Mouse (Mus musculus): ENCODE results near the gene Baiap2. TPM values are rescaled to one million over a fixed set of nuclear protein-coding genes. Genes with fewer than 3 reads are reported as not detected.
A peak's percentile ranks its signal among the peaks of the same experiment; 100 is the strongest.

Gene Baiap2
- polyA plus RNA-seq (2015; fragmentation: Nextera tagmentation; extraction: Ambion mirVana), result 8.1 and 10.1 TPM in 2 replicates

- Histone ChIP-seq H3K4me2 (ENCODE audit: low read depth, low read length) (peak within 1 kb of the TSS; percentile 91), H3K9ac (ENCODE audit: low read depth, low read length) (peak within 1 kb of the TSS; percentile 70), H3K4me1 (ENCODE audit: control insufficient read depth, low read depth, low read length) (peaks cover 34% of the 10 kb centered on the region), H3K9me3 (replicated peaks; ENCODE audit: control insufficient read depth, low read length) (no peaks in the 10 kb centered on the region), H3K27me3 (ENCODE audit: control insufficient read depth, insufficient read depth, low read depth, low read length) (peaks cover 41% of the 10 kb centered on the region), H3K4me3 (ENCODE audit: low read depth, low read length) (peak within 1 kb of the TSS; percentile 70), H3K27ac (ENCODE audit: low read length) (peak within 1 kb of the TSS; percentile 79), H3K36me3 (ENCODE audit: control insufficient read depth, insufficient read depth) (no peaks in the 10 kb centered on the region)
- peak; percentile 90 for ATAC-seq (ENCODE audit: low read depth)
- WGBS (ENCODE audit: insufficient replicate concordance), result under 1% methylated on average over 76 of the region's 79 CpGs
Observed at GRCm38 (mm10) chr11:119942727-119943427, at the start of gene Baiap2. Baiap2 (plus strand) TSS chr11:119942763.

GRCm38 (mm10) chr11:119893667-119894236 is 48.8 kb upstream of the Baiap2 start:
- Histone ChIP-seq H3K4me1 (ENCODE audit: control insufficient read depth, low read depth, low read length) (peaks cover 2% of the 10 kb centered on the region; the same call in 1 of the 2 replicates), H3K9me3 (replicated peaks; ENCODE audit: control insufficient read depth, low read length) (no peaks in the 10 kb centered on the region), H3K27me3 (ENCODE audit: control insufficient read depth, insufficient read depth, low read depth, low read length) (no peaks in the 10 kb centered on the region), H3K27ac (ENCODE audit: low read length) (no peak overlapping the region), H3K9ac (ENCODE audit: low read depth, low read length) (no peak overlapping the region), H3K4me3 (ENCODE audit: low read depth, low read length) (no peak overlapping the region), H3K36me3 (ENCODE audit: control insufficient read depth, insufficient read depth) (peaks cover under 1% of the 10 kb centered on the region; the same call in 1 of the 2 replicates), H3K4me2 (ENCODE audit: low read depth, low read length) (no peak overlapping the region)
- ATAC-seq (ENCODE audit: low read depth), result no peak
- 73% methylated on average over 9 of the region's 10 CpGs for WGBS (ENCODE audit: insufficient replicate concordance)

DNA sequence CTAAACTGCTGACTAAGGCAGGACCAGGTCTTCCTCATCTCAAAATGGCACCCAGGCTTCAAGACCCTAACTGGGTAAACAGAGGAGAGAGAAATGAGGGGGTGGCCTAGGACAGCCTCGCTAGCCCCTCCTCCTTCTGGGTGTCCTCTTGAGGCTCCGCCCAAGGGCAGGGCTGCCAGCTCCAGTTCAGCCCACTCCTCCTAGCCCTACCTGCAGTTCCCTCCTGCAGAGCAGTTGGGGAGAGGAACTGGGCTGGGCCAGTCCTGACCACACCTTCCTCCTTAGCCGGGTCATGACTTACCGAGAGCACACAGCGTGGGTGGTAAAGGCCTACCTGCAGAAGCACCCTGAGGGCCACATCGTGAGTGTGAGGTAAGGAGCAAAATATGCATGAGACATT is 47.9 kb upstream of the Baiap2 start:
- Histone ChIP-seq H3K4me3 (ENCODE audit: low read depth, low read length) (no peak overlapping the region), H3K36me3 (ENCODE audit: control insufficient read depth, insufficient read depth) (no peaks in the 10 kb centered on the region; the same call in 1 of the 2 replicates), H3K4me2 (ENCODE audit: low read depth, low read length) (no peak overlapping the region), H3K4me1 (ENCODE audit: control insufficient read depth, low read depth, low read length) (peaks cover 2% of the 10 kb centered on the region; the same call in 1 of the 2 replicates), H3K27ac (ENCODE audit: low read length) (no peak overlapping the region), H3K9ac (ENCODE audit: low read depth, low read length) (no peak overlapping the region), H3K27me3 (ENCODE audit: control insufficient read depth, insufficient read depth, low read depth, low read length) (no peaks in the 10 kb centered on the region), H3K9me3 (replicated peaks; ENCODE audit: control insufficient read depth, low read length) (no peaks in the 10 kb centered on the region)
- peak; percentile 50 for ATAC-seq (ENCODE audit: low read depth)
- 45% methylated on average over 6 of the region's 6 CpGs for WGBS (ENCODE audit: insufficient replicate concordance)

DNA sequence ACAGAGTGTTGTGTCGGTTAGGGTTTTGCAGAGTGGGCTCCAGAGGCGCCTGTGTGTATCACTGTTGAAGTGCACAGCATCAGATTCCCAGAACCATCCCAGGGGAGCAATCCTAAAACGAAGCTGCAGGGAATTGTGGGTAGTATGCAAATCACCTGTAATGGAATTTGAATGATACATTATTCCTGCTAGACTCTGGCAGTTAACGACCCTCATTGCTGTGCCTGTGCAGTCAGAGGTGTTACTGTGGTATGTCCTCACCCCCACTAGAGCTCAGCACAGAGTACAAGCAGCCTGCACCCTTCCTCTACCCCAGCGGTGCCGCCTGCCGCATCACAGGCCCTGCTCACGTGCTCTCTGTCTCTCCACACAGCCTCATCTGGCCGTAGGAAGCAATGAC is 45.5 kb upstream of the Baiap2 start:
- no peak overlapping the region for H3K9ac ChIP-seq (ENCODE audit: low read depth, low read length)
- WGBS (ENCODE audit: insufficient replicate concordance), result 78% methylated on average over 9 of the region's 9 CpGs
- H3K36me3 ChIP-seq (ENCODE audit: control insufficient read depth, insufficient read depth), result no peaks in the 10 kb centered on the region
- no peaks in the 10 kb centered on the region for H3K9me3 ChIP-seq (replicated peaks; ENCODE audit: control insufficient read depth, low read length)
- no peak for ATAC-seq (ENCODE audit: low read depth)
- no peak overlapping the region for H3K27ac ChIP-seq (ENCODE audit: low read length)
- no peak overlapping the region for H3K4me2 ChIP-seq (ENCODE audit: low read depth, low read length)
- H3K27me3 ChIP-seq (ENCODE audit: control insufficient read depth, insufficient read depth, low read depth, low read length), result no peaks in the 10 kb centered on the region
- no peak overlapping the region for H3K4me3 ChIP-seq (ENCODE audit: low read depth, low read length)
- H3K4me1 ChIP-seq (ENCODE audit: control insufficient read depth, low read depth, low read length), result peaks cover 2% of the 10 kb centered on the region; the same call in 1 of the 2 replicates

DNA sequence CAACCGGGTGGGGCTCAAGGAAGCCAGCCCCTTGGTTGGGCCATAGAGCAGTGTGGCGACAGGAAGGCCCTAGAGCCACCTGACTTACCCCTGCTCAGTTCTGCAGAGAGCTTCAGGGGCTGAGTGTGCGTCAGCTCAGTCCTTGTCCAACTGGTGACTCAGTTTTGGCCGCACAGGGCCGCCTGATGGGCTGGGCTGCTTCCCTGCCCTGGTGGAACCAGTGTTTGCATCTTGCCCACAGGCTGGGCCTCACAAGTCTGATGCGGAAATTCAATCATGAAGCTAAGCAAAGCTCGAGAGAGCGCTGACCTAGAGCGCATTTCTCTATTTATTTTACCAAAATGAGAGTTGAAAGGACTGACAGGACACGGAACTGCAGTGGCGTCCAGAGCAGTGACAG is 43.6 kb upstream of the Baiap2 start:
- no peak for ATAC-seq (ENCODE audit: low read depth)
- H3K36me3 ChIP-seq (ENCODE audit: control insufficient read depth, insufficient read depth), result no peaks in the 10 kb centered on the region
- WGBS (ENCODE audit: insufficient replicate concordance), result 77% methylated on average over 11 of the region's 11 CpGs

DNA sequence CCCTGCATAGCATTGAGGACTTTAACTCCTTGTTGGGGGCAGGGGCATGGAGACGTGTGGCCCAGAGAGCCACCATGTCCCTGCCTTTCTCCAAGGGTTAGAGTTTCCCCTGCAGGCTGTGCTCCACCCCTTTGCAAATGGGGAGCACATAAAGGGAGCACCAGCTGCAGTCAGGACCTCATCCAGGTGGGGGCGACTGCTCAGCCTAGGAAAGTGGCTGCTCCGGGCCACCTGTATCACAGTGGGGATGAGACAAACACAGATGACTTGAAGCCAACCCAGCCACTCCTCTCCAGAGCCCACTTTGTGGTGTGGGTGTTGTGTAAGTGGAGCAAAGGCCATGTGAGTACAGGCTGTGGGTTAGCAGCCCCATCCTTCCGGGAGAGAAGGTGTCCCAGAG is 41.4 kb upstream of the Baiap2 start:
- Histone ChIP-seq H3K36me3 (ENCODE audit: control insufficient read depth, insufficient read depth) (no peaks in the 10 kb centered on the region), H3K4me1 (ENCODE audit: control insufficient read depth, low read depth, low read length) (no peaks in the 10 kb centered on the region), H3K9me3 (replicated peaks; ENCODE audit: control insufficient read depth, low read length) (no peaks in the 10 kb centered on the region), H3K9ac (ENCODE audit: low read depth, low read length) (no peak overlapping the region), H3K4me3 (ENCODE audit: low read depth, low read length) (no peak overlapping the region), H3K27me3 (ENCODE audit: control insufficient read depth, insufficient read depth, low read depth, low read length) (no peaks in the 10 kb centered on the region), H3K4me2 (ENCODE audit: low read depth, low read length) (no peak overlapping the region), H3K27ac (ENCODE audit: low read length) (no peak overlapping the region)
- 51% methylated on average over 4 of the region's 4 CpGs for WGBS (ENCODE audit: insufficient replicate concordance)
- ATAC-seq (ENCODE audit: low read depth), result no peak

More for the DNA sequence above, 43.6 kb upstream of the Baiap2 start:
- H3K27me3 ChIP-seq (ENCODE audit: control insufficient read depth, insufficient read depth, low read depth, low read length), result no peaks in the 10 kb centered on the region
- no peak overlapping the region for H3K9ac ChIP-seq (ENCODE audit: low read depth, low read length)
- H3K4me1 ChIP-seq (ENCODE audit: control insufficient read depth, low read depth, low read length), result peaks cover 2% of the 10 kb centered on the region; the same call in 1 of the 2 replicates
- no peak overlapping the region for H3K4me3 ChIP-seq (ENCODE audit: low read depth, low read length)
- H3K9me3 ChIP-seq (replicated peaks; ENCODE audit: control insufficient read depth, low read length), result no peaks in the 10 kb centered on the region
- no peak overlapping the region for H3K4me2 ChIP-seq (ENCODE audit: low read depth, low read length)
- no peak overlapping the region for H3K27ac ChIP-seq (ENCODE audit: low read length)

GRCm38 (mm10) chr11:119902891-119903290 is 39.7 kb upstream of the Baiap2 start:
- ATAC-seq (ENCODE audit: low read depth), result no peak
- WGBS (ENCODE audit: insufficient replicate concordance), result 69% methylated on average over 4 of the region's 4 CpGs

DNA sequence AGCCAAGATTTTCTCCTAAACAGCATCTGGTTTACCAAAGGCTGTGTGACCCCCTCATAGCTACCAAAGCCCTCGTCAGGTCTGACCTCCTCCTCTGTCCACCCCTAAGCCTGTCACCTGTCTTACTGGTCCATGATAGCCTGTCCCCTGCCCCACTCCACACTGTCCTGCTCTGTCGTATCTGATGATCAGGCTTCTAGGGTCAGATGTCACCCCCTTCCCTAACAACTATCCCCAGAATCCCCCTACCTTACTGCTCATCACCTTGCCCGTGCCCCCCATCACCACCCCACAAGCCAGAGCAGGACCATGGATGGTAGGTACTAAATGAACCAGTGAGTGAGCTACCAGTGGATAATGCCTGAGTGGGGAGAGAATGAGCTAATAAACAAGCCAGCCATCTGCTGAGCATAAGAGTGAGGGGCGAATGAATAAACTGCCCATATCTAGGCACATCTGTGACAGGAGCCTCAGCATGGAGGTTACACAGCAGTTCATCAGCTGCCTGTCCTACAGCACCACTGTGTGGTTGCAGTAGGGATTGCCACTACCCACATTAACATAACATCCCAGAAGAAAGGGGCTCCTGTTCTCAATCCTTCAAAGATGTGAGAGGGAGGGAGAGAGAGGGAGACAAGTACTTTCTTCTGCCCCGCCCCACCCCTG is 37.8 kb upstream of the Baiap2 start:
- ATAC-seq (ENCODE audit: low read depth), result no peak

More at GRCm38 (mm10) chr11:119902891-119903290, 39.7 kb upstream of the Baiap2 start:
- Histone ChIP-seq H3K4me3 (ENCODE audit: low read depth, low read length) (no peak overlapping the region), H3K27me3 (ENCODE audit: control insufficient read depth, insufficient read depth, low read depth, low read length) (no peaks in the 10 kb centered on the region), H3K4me1 (ENCODE audit: control insufficient read depth, low read depth, low read length) (no peaks in the 10 kb centered on the region), H3K9me3 (replicated peaks; ENCODE audit: control insufficient read depth, low read length) (no peaks in the 10 kb centered on the region), H3K27ac (ENCODE audit: low read length) (no peak overlapping the region), H3K9ac (ENCODE audit: low read depth, low read length) (no peak overlapping the region), H3K36me3 (ENCODE audit: control insufficient read depth, insufficient read depth) (no peaks in the 10 kb centered on the region), H3K4me2 (ENCODE audit: low read depth, low read length) (no peak overlapping the region)

DNA sequence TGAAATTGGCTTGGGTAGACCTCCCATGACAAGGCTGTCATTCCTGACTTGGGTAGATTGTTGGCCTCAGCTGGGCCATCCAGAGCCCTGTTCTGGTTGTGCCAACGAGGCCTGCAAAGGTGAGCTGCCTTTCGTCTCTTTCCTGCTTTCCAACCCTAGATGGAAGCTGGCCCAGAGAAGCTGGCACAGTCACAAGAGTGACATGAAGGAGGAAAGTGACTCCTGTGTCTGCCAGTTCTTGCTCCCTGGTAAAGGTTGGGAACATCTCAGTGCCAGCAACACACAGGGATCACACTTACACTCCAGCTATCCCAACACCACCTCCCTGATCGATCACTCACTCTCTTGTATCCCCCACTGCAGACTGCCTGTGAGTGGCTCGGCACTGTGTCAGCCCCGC is 36.8 kb upstream of the Baiap2 start:
- no peaks in the 10 kb centered on the region for H3K36me3 ChIP-seq (ENCODE audit: control insufficient read depth, insufficient read depth)
- H3K27me3 ChIP-seq (ENCODE audit: control insufficient read depth, insufficient read depth, low read depth, low read length), result no peaks in the 10 kb centered on the region
- no peak overlapping the region for H3K4me3 ChIP-seq (ENCODE audit: low read depth, low read length)
- H3K9ac ChIP-seq (ENCODE audit: low read depth, low read length), result no peak overlapping the region
- 63% methylated on average over 5 of the region's 5 CpGs for WGBS (ENCODE audit: insufficient replicate concordance)
- H3K27ac ChIP-seq (ENCODE audit: low read length), result no peak overlapping the region
- no peaks in the 10 kb centered on the region for H3K4me1 ChIP-seq (ENCODE audit: control insufficient read depth, low read depth, low read length)
- ATAC-seq (ENCODE audit: low read depth), result no peak
- H3K9me3 ChIP-seq (replicated peaks; ENCODE audit: control insufficient read depth, low read length), result no peaks in the 10 kb centered on the region
- H3K4me2 ChIP-seq (ENCODE audit: low read depth, low read length), result no peak overlapping the region

More for the DNA sequence above, 37.8 kb upstream of the Baiap2 start:
- 24% methylated on average over 5 of the region's 5 CpGs for WGBS (ENCODE audit: insufficient replicate concordance)
- Histone ChIP-seq H3K4me1 (ENCODE audit: control insufficient read depth, low read depth, low read length) (no peaks in the 10 kb centered on the region), H3K9ac (ENCODE audit: low read depth, low read length) (no peak overlapping the region), H3K27ac (ENCODE audit: low read length) (no peak overlapping the region), H3K4me2 (ENCODE audit: low read depth, low read length) (no peak overlapping the region), H3K36me3 (ENCODE audit: control insufficient read depth, insufficient read depth) (no peaks in the 10 kb centered on the region), H3K9me3 (replicated peaks; ENCODE audit: control insufficient read depth, low read length) (no peaks in the 10 kb centered on the region), H3K4me3 (ENCODE audit: low read depth, low read length) (no peak overlapping the region), H3K27me3 (ENCODE audit: control insufficient read depth, insufficient read depth, low read depth, low read length) (no peaks in the 10 kb centered on the region)

Measured in liver, embryonic 16.5 days (tissue).